23 mouse cellular contexts compared by ENCODE assay signal in the genomic region with DNA sequence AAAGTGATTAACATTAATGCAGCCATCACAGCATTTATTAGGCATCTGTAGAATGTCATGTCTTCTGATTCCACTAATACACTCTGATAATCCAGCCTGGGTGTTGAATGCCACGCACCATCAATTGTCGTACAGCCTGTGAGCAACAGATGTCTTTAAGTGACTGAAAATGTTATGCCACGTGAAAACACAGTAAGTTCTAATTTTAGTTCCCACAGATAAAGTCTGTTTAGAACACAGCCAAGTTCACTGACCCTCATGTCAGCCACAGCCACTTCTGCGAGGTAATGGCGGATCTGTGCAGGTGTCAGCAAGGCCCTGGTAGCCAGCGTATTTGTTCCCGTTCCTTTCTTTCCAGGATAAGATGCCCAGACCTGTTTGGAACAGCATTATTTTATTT.
"Had no signal": no experiment of that assay in that cellular context is flagged by ENCODE, and none has a peak within 500 bp of the region (broad histone marks: within the 10 kb centered on the region; RNA-seq: fewer than 3 reads in every experiment).

No protein-coding gene starts in this region.

- H3K9ac ChIP-seq: limb, embryonic 13.5 days; liver, embryonic 14.5 days; liver, postnatal 0 days; lung, embryonic 14.5 days; midbrain, embryonic 12.5 days; midbrain, embryonic 15.5 days; neural tube, embryonic 12.5 days; neural tube, embryonic 15.5 days had no signal

- H3K27me3 ChIP-seq: limb, embryonic 13.5 days had no signal

- H3K27ac ChIP-seq: kidney, postnatal 0 days; layer of hippocampus, adult 2 months; limb, embryonic 10.5 days; limb, embryonic 13.5 days; liver, embryonic 14.5 days; macrophage; midbrain, embryonic 12.5 days; midbrain, embryonic 15.5 days; neural tube, embryonic 12.5 days; neural tube, embryonic 15.5 days; stomach, postnatal 0 days had no signal

- ATAC-seq: liver, postnatal 0 days; lung, postnatal 0 days; midbrain, embryonic 15.5 days had no signal

- H3K4me2 ChIP-seq: limb, embryonic 13.5 days; lung, embryonic 14.5 days; midbrain, embryonic 12.5 days; midbrain, embryonic 15.5 days; neural tube, embryonic 12.5 days; neural tube, embryonic 15.5 days had no signal

- H3K4me3 ChIP-seq: layer of hippocampus, adult 2 months; limb, embryonic 10.5 days; limb, embryonic 13.5 days; midbrain, embryonic 12.5 days; midbrain, embryonic 15.5 days; neural tube, embryonic 12.5 days; neural tube, embryonic 15.5 days had no signal

- H3K36me3 ChIP-seq: limb, embryonic 10.5 days; limb, embryonic 13.5 days; midbrain, embryonic 12.5 days; midbrain, embryonic 15.5 days; neural tube, embryonic 12.5 days; neural tube, embryonic 15.5 days had no signal

- DNase-seq: kidney, postnatal 25 days; layer of hippocampus, adult 9-11 months; liver; liver, postnatal 0 days; lung, embryonic 14.5 days; right cerebral cortex, adult 18-20 months; right cerebral cortex, postnatal 14 days; right cerebral cortex, postnatal 4 days; thymus, adult 2 months; thymus, postnatal 14 days; thymus, postnatal 4 days had no signal

- H3K4me1 ChIP-seq: limb, embryonic 10.5 days; limb, embryonic 13.5 days; neural tube, embryonic 12.5 days; neural tube, embryonic 15.5 days had no signal

- H3K9me3 ChIP-seq: limb, embryonic 10.5 days; limb, embryonic 13.5 days; midbrain, embryonic 12.5 days; midbrain, embryonic 15.5 days; neural tube, embryonic 12.5 days; neural tube, embryonic 15.5 days had no signal
